Mouse (Mus musculus) midbrain, embryonic 10.5 days (tissue): ENCODE measurements at regions not wholly inside any gene's neighbourhood (a gene's known extent, or its start where the extent isn't known, plus 50 kb on each side); places are given as distances from the start of the nearest gene placed in this dataset.

Source experiments
- DNase-seq: peaks from one replicate; pipeline ENCODE4 v3.0.0-alpha.2; 2017; ENCODE audit warnings: low spot score
- H3K27ac ChIP-seq: fragments of 300-500 bp; sonication (generic); replicated peaks from 2 replicates; pipeline ENCODE4 v1.5.1; 2016; ENCODE audit warnings: mild to moderate bottlenecking
- H3K27me3 ChIP-seq: fragments of 300-500 bp; sonication (generic); 2 replicates; pipeline ENCODE4 v1.6.1; 2016; ENCODE audit warnings: low read depth, mild to moderate bottlenecking; ENCODE audit not compliant: poor library complexity, severe bottlenecking
- H3K36me3 ChIP-seq: fragments of 300-500 bp; sonication (generic); 2 replicates; pipeline ENCODE4 v1.6.1; 2016; ENCODE audit warnings: mild to moderate bottlenecking, moderate library complexity
- H3K4me1 ChIP-seq: fragments of 300-500 bp; sonication (generic); 2 replicates; pipeline ENCODE4 v1.6.1; 2016
- H3K4me3 ChIP-seq: fragments of 300-500 bp; sonication (generic); 2 replicates; pipeline ENCODE4 v1.5.1; 2016; ENCODE audit warnings: mild to moderate bottlenecking, moderate library complexity
- H3K9me3 ChIP-seq: fragments of 300-500 bp; sonication (generic); replicated peaks from 2 replicates; pipeline ENCODE4 v1.6.1; 2016; ENCODE audit warnings: mild to moderate bottlenecking
- WGBS: fragments of 180-500 bp; shearing (Covaris S2); methylation state at CpG from one replicate; pipeline ENCODE4 v1.1.7; 2016; 5-methylcytosine and 5-hydroxymethylcytosine counted together

GRCm38 (mm10) chr1:33271437-33272145 lies 398.0 kb downstream of the Prim2 start:
- 68% methylated on average over 12 of the region's 12 CpGs for WGBS

DNA sequence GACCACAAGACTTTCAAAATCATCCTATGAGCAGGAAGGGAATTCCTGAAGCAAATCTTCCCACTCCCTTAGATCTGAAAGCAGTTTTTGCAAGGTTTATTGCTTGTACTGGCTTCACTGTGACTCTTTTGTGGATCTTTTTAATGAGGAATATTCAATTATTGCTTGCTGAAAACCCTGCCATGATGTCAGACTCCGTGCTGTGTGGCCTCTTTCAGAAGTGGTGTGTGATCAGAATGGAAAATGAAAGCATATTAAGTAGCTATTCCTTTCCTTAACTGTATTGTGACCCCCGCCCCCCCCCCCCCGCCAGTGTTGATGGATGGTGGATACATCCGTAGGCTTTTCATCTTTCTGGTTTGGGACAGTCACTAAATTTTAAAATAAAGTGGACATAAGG lies 400.4 kb downstream of the Prim2 start:
- no peak overlapping the region for H3K4me3 ChIP-seq
- H3K4me1 ChIP-seq: no peaks in the 10 kb centered on the region
- H3K9me3 ChIP-seq: no peaks in the 10 kb centered on the region
- no peak overlapping the region for H3K27ac ChIP-seq
- no peaks in the 10 kb centered on the region for H3K36me3 ChIP-seq
- 91% methylated on average over 4 of the region's 4 CpGs for WGBS
- no peak for DNase-seq
- no peaks in the 10 kb centered on the region for H3K27me3 ChIP-seq

More at GRCm38 (mm10) chr1:33271437-33272145, 398.0 kb downstream of the Prim2 start:
- Histone ChIP-seq H3K4me1 (no peaks in the 10 kb centered on the region), H3K9me3 (no peaks in the 10 kb centered on the region), H3K4me3 (no peak overlapping the region), H3K27me3 (no peaks in the 10 kb centered on the region), H3K36me3 (no peaks in the 10 kb centered on the region), H3K27ac (no peak overlapping the region)
- DNase-seq: no peak

DNA sequence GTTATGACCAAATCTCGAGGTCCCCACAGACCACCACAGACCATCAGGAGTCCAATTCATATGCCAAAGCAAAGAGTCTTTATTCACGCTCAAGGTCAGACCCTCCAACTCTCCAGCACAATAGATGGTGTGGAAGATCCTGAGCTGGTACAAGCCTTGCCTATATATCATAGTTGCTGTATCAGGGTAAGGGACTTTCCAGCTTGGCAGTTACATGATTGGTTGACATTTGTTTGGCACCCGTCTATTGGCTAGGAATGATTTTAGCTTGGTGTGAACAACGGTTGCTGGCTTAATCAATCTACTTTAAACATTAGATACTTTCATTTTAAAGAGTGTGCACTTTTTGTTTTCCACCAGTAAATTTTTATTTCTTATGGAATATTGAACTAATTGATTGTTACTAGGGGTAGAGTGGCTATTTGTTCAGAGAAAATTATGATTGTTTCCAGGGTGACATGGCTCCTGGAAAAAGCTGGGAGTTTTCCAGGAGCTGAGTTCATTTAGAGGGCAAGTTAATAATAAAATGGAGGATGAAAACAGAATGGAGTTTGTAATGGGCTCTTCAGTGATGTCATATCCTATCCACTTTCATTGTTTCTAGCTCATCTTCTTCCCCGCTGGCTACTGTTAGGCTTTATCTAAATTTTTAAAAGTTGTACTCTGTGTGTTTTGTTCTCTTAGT lies 403.7 kb downstream of the Prim2 start:
- Histone ChIP-seq H3K4me1 (no peaks in the 10 kb centered on the region), H3K4me3 (no peak overlapping the region), H3K27me3 (no peaks in the 10 kb centered on the region), H3K36me3 (no peaks in the 10 kb centered on the region), H3K27ac (no peak overlapping the region), H3K9me3 (no peaks in the 10 kb centered on the region)
- 90% methylated on average over 5 of the region's 5 CpGs for WGBS
- no peak for DNase-seq

- Histone ChIP-seq H3K27ac (no peak overlapping the region), H3K9me3 (no peaks in the 10 kb centered on the region), H3K27me3 (no peaks in the 10 kb centered on the region), H3K4me3 (no peak overlapping the region), H3K4me1 (no peaks in the 10 kb centered on the region), H3K36me3 (no peaks in the 10 kb centered on the region)
- WGBS: 88% methylated on average over 5 of the region's 5 CpGs
- no peak for DNase-seq
Measured at GRCm38 (mm10) chr1:33249474-33249873, 420.1 kb downstream of the Prim2 start.

DNA sequence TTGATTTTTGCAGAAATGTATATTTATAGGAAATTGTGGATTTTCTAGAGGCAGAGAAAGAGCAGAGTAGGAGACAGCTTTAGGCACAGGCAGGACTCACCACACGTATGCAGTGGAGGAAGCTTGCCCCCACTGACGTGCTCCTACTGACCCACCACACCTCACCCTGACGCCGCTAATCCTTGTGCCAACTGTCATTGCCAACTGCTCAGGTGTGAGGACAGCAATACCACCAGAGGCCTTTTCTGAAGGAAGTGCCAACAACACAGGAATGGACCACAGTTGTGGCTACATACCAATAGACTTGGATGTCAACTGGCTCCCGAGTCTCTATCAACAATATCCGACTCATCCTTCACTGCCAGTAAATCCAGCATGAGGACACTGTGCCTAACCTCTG lies 422.5 kb downstream of the Prim2 start:
- DNase-seq: no peak
- H3K4me3 ChIP-seq: no peak overlapping the region
- no peaks in the 10 kb centered on the region for H3K27me3 ChIP-seq
- H3K9me3 ChIP-seq: no peaks in the 10 kb centered on the region
- no peaks in the 10 kb centered on the region for H3K4me1 ChIP-seq
- H3K36me3 ChIP-seq: no peaks in the 10 kb centered on the region
- WGBS: 90% methylated on average over 6 of the region's 6 CpGs
- H3K27ac ChIP-seq: no peak overlapping the region

DNA sequence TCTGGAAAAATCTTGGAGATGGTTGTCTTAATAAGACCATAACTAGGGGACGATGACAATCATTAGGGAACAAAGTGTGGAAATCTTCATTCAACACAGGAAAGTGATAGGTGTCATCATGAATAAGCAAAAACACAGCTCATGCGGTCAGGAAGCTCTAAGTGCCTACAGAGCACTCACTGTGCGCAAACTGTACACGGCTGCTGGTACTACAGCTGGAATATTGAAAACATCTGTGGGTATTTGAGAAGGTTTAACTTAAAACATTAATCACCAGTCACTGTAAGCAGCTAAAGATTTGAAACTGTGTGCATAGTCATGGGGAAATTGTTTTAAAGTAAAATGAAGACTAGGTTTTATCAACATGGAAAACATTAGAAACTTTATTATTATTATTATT lies 424.4 kb downstream of the Prim2 start:
- no peak for DNase-seq
- Histone ChIP-seq H3K27me3 (no peaks in the 10 kb centered on the region), H3K4me1 (no peaks in the 10 kb centered on the region), H3K36me3 (no peaks in the 10 kb centered on the region), H3K9me3 (no peaks in the 10 kb centered on the region), H3K27ac (no peak overlapping the region), H3K4me3 (no peak overlapping the region)
- 89% methylated on average over 4 of the region's 4 CpGs for WGBS

GRCm38 (mm10) chr1:33244691-33245090 lies 424.9 kb downstream of the Prim2 start:
- H3K9me3 ChIP-seq: no peaks in the 10 kb centered on the region
- no peaks in the 10 kb centered on the region for H3K36me3 ChIP-seq
- H3K4me1 ChIP-seq: no peaks in the 10 kb centered on the region
- no peak overlapping the region for H3K4me3 ChIP-seq
- H3K27me3 ChIP-seq: no peaks in the 10 kb centered on the region
- H3K27ac ChIP-seq: no peak overlapping the region
- 90% methylated on average over 8 of the region's 8 CpGs for WGBS
- DNase-seq: no peak

- Histone ChIP-seq H3K36me3 (no peaks in the 10 kb centered on the region), H3K9me3 (no peaks in the 10 kb centered on the region), H3K4me1 (no peaks in the 10 kb centered on the region), H3K27ac (no peak overlapping the region), H3K4me3 (no peak overlapping the region), H3K27me3 (no peaks in the 10 kb centered on the region)
- no peak for DNase-seq
- WGBS: 79% methylated on average over 6 of the region's 6 CpGs
Measured at GRCm38 (mm10) chr1:33222997-33223396, 446.6 kb downstream of the Prim2 start.

- DNase-seq: no peak
- no peaks in the 10 kb centered on the region for H3K9me3 ChIP-seq
- no peak overlapping the region for H3K27ac ChIP-seq
- H3K36me3 ChIP-seq: no peaks in the 10 kb centered on the region
- no peaks in the 10 kb centered on the region for H3K27me3 ChIP-seq
- WGBS: 69% methylated on average over 5 of the region's 5 CpGs
- H3K4me1 ChIP-seq: peaks cover 10% of the 10 kb centered on the region
- no peak overlapping the region for H3K4me3 ChIP-seq
Measured at GRCm38 (mm10) chr1:33214815-33215214, 454.8 kb downstream of the Prim2 start.

- Histone ChIP-seq H3K27me3 (no peaks in the 10 kb centered on the region), H3K4me1 (peaks cover 10% of the 10 kb centered on the region), H3K4me3 (no peak overlapping the region), H3K27ac (no peak overlapping the region), H3K36me3 (no peaks in the 10 kb centered on the region), H3K9me3 (no peaks in the 10 kb centered on the region)
- 87% methylated on average over 1 of the region's 1 CpGs for WGBS
- DNase-seq: no peak
Measured at GRCm38 (mm10) chr1:33214394-33214793, 455.2 kb downstream of the Prim2 start.

DNA sequence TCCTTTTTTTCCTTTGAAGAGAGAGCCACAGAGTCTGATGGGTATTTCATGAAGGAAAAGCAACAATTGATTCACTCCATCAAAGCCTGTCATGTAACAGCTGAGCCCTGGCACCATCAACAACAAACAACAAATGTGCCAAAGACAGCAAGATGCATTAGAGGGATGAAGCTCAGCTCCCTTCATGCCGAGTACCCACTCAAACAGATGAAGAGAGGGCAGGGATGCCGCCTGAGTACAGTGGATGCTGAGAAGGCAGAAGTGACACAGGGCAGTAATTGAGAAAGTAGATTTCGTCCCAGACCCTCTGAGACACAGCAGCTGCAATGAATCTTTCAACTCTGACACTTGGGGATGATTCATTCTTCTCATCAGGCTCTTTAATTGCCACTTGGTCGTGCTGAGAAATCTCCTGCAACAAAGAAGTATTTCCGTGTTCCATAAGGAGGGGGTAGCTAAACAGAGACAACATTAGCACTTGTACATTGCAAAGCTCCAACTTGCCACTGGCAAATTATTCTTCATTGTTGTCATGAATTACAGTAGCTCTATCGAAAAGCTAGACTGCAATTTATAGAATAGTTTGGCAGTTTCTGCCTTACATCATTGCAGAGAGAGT lies 467.9 kb downstream of the Prim2 start:
- 0 out of 2 replicates have a peak, but pooled peaks cover 2% of the 10 kb centered on the region for H3K4me1 ChIP-seq
- H3K27ac ChIP-seq: no peak overlapping the region
- H3K9me3 ChIP-seq: no peaks in the 10 kb centered on the region
- no peak overlapping the region for H3K4me3 ChIP-seq
- no peaks in the 10 kb centered on the region for H3K27me3 ChIP-seq
- H3K36me3 ChIP-seq: no peaks in the 10 kb centered on the region
- no peak for DNase-seq
- WGBS: 84% methylated on average over 6 of the region's 6 CpGs

DNA sequence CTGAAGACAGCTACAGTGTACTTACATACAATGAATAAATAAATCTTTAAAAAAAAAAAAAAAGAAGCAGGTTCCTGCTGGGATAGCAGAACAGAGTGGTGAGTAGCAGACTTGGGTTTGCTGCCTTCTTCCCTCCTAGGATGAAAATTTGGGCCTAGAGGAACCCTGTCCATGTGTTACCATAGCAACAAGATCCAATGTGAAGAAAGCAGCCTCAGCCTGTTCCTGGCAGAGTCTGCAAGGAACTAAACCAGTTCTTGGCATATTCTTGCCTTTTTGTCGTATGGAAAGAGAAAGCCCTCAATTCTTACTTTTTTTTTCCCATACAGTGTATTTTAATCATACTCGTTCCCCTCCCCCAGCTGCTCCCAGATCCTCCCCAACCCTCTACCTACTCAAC lies 474.5 kb downstream of the Prim2 start:
- no peaks in the 10 kb centered on the region for H3K27me3 ChIP-seq
- no peak overlapping the region for H3K4me3 ChIP-seq
- 0 out of 2 replicates have a peak, but pooled peaks cover 2% of the 10 kb centered on the region for H3K4me1 ChIP-seq
- WGBS: 82% methylated on average over 2 of the region's 2 CpGs
- H3K9me3 ChIP-seq: no peaks in the 10 kb centered on the region
- DNase-seq: no peak
- no peak overlapping the region for H3K27ac ChIP-seq
- H3K36me3 ChIP-seq: no peaks in the 10 kb centered on the region
